Mouse (Mus musculus) myocyte (in vitro differentiated cells): ENCODE measurements around the gene Pgm5. TPM values are rescaled to one million over a fixed set of nuclear protein-coding genes. Genes with fewer than 3 reads are reported as not detected.

Source experiments
- H3K27me3 ChIP-seq: one replicate; pipeline ENCODE4 v1.6.1; 2011; ENCODE audit not compliant: control insufficient read depth, insufficient read depth, insufficient read length
- H3K36me3 ChIP-seq: one replicate; pipeline ENCODE4 v1.6.1; 2011; ENCODE audit not compliant: control insufficient read depth, insufficient read depth
- H3K4me2 ChIP-seq: one replicate; pipeline ENCODE4 v1.6.1; 2011; ENCODE audit warnings: low read depth, control low read depth
- H3K4me3 ChIP-seq: one replicate; pipeline ENCODE4 v1.5.1; 2011; ENCODE audit warnings: mild to moderate bottlenecking, control low read depth, moderate library complexity
- H3K79me2 ChIP-seq: one replicate; pipeline ENCODE4 v1.6.1; 2011; ENCODE audit not compliant: control insufficient read depth, insufficient read depth
- H3ac ChIP-seq: one replicate; pipeline ENCODE4 v1.6.1; 2011; ENCODE audit not compliant: control insufficient read depth, insufficient read length
- CEBPB ChIP-seq: IDR thresholded peaks from 2 replicates; pipeline ENCODE4 v1.6.1; 2011; ENCODE audit warnings: mild to moderate bottlenecking, moderate library complexity; ENCODE audit not compliant: poor library complexity, insufficient read depth, severe bottlenecking
- E2F4 ChIP-seq: IDR thresholded peaks from one replicate; pipeline ENCODE4 v1.6.1; 2011; ENCODE audit warnings: mild to moderate bottlenecking, control low read depth, moderate library complexity; ENCODE audit not compliant: insufficient read depth
- MAX ChIP-seq: IDR thresholded peaks from one replicate; pipeline ENCODE4 v1.6.1; 2011; ENCODE audit warnings: low read depth, mild to moderate bottlenecking, control low read depth
- MYOD1 ChIP-seq, 3 experiments: IDR thresholded peaks; one replicate each; pipeline ENCODE4 v1.6.1; 2011; ENCODE audit warnings: control low read depth in 2 of 3, low read depth in 2 of 3, mild to moderate bottlenecking in 2 of 3, moderate library complexity in 1 of 3; ENCODE audit not compliant: insufficient read length in 2 of 3, control insufficient read depth in 1 of 3
- MYOG ChIP-seq, 3 experiments: IDR thresholded peaks; one replicate each; pipeline ENCODE4 v1.6.1; 2011; ENCODE audit warnings: control low read depth in 2 of 3, low read depth in 2 of 3, mild to moderate bottlenecking in 2 of 3; ENCODE audit not compliant: insufficient read length in 2 of 3, control insufficient read depth in 1 of 3, insufficient read depth in 1 of 3
- POLR2A ChIP-seq: IDR thresholded peaks from one replicate; pipeline ENCODE4 v1.6.1; 2011; ENCODE audit warnings: low read depth, mild to moderate bottlenecking, control low read depth, moderate library complexity; ENCODE audit not compliant: insufficient read length
- POLR2AphosphoS2 ChIP-seq: IDR thresholded peaks from one replicate; pipeline ENCODE4 v1.6.1; 2011; ENCODE audit warnings: low read depth, control low read depth; ENCODE audit not compliant: insufficient read length
- REST ChIP-seq: IDR thresholded peaks from one replicate; pipeline ENCODE4 v1.6.1; 2011; ENCODE audit warnings: mild to moderate bottlenecking, control low read depth, moderate library complexity; ENCODE audit not compliant: insufficient read depth, insufficient read length
- SRF ChIP-seq: IDR thresholded peaks from one replicate; pipeline ENCODE4 v1.6.1; 2011; ENCODE audit warnings: low read depth; ENCODE audit not compliant: control insufficient read depth, insufficient read length
- TCF12 ChIP-seq: IDR thresholded peaks from one replicate; pipeline ENCODE4 v1.6.1; 2011; ENCODE audit warnings: mild to moderate bottlenecking, control low read depth; ENCODE audit not compliant: poor library complexity, insufficient read depth, severe bottlenecking
- TCF3 ChIP-seq: IDR thresholded peaks from one replicate; pipeline ENCODE4 v1.6.1; 2011; ENCODE audit warnings: low read depth, control low read depth; ENCODE audit not compliant: insufficient read length
- USF1 ChIP-seq: IDR thresholded peaks from one replicate; pipeline ENCODE4 v1.6.1; 2011; ENCODE audit warnings: low read depth, mild to moderate bottlenecking, control low read depth, moderate library complexity
- polyA plus RNA-seq: library from polyadenylated mRNA; unstranded; fragments of >200 nt; fragmentation: generic; extraction: Trizol; gene quantifications from one replicate; pipeline ENCODE4 v1.2.1, GENCODE M21; 2012; ENCODE audit warnings: missing spikeins

Gene Pgm5
- polyA plus RNA-seq, 1 experiment: 68.6 TPM

- Histone ChIP-seq H3ac (no peak overlapping the region), H3K4me3 (no peak overlapping the region), H3K4me2 (no peak overlapping the region), H3K36me3 (no peaks in the 10 kb centered on the region), H3K27me3 (no peaks in the 10 kb centered on the region), H3K79me2 (no peaks in the 10 kb centered on the region)
- TF ChIP-seq CEBPB: no peak
These were observed 178.5 kb downstream of the Pgm5 start for GRCm38 (mm10) chr19:24683016-24683720.

- TF ChIP-seq TCF12 (no peak), MAX (no peak), USF1 (no peak), E2F4 (no peak), POLR2AphosphoS2 (no peak), MYOG (IDR thresholded peaks at IDR 0.05; ENCODE audit: control insufficient read depth in 1 of 3, insufficient read depth in 1 of 3, insufficient read length in 2 of 3, low read depth in 2 of 3) (no peak), REST (no peak), POLR2A (no peak), SRF (no peak), TCF3 (no peak), CEBPB (no peak), MYOD1 (IDR thresholded peaks at IDR 0.05; ENCODE audit: control insufficient read depth in 1 of 3, insufficient read length in 2 of 3, low read depth in 2 of 3) (no peak)
- no peak overlapping the region for H3K4me2 ChIP-seq
These were observed 184.2 kb downstream of the Pgm5 start for GRCm38 (mm10) chr19:24677242-24677984.

GRCm38 (mm10) chr19:24676429-24676828 lies 185.2 kb downstream of the Pgm5 start:
- Histone ChIP-seq H3K79me2 (no peaks in the 10 kb centered on the region), H3K27me3 (no peaks in the 10 kb centered on the region), H3ac (no peak overlapping the region), H3K36me3 (no peaks in the 10 kb centered on the region), H3K4me3 (no peak overlapping the region), H3K4me2 (no peak overlapping the region)
- TF ChIP-seq SRF (no peak), MAX (no peak), CEBPB (no peak), TCF3 (no peak), E2F4 (no peak), MYOD1 (IDR thresholded peaks at IDR 0.05; ENCODE audit: control insufficient read depth in 1 of 3, insufficient read length in 2 of 3, low read depth in 2 of 3) (no peak), REST (no peak), MYOG (IDR thresholded peaks at IDR 0.05; ENCODE audit: control insufficient read depth in 1 of 3, insufficient read depth in 1 of 3, insufficient read length in 2 of 3, low read depth in 2 of 3) (no peak), POLR2A (no peak), USF1 (no peak), POLR2AphosphoS2 (no peak), TCF12 (no peak)

More at GRCm38 (mm10) chr19:24677242-24677984, 184.2 kb downstream of the Pgm5 start:
- Histone ChIP-seq H3K4me3 (no peak overlapping the region), H3K79me2 (no peaks in the 10 kb centered on the region), H3ac (no peak overlapping the region), H3K27me3 (no peaks in the 10 kb centered on the region), H3K36me3 (no peaks in the 10 kb centered on the region)

GRCm38 (mm10) chr19:24673762-24674161 lies 187.9 kb downstream of the Pgm5 start, which contains the start of gene Tmem252:
TSS of gene Tmem252 (plus strand) at chr19:24674008.
- Histone ChIP-seq H3K27me3 (no peaks in the 10 kb centered on the region), H3K4me2 (no peak within 1 kb of the TSS), H3K36me3 (no peaks in the 10 kb centered on the region), H3K4me3 (no peak within 1 kb of the TSS), H3K79me2 (no peaks in the 10 kb centered on the region), H3ac (no peak within 1 kb of the TSS)
- TF ChIP-seq POLR2A (no peak), MYOG (IDR thresholded peaks at IDR 0.05; ENCODE audit: control insufficient read depth in 1 of 3, insufficient read depth in 1 of 3, insufficient read length in 2 of 3, low read depth in 2 of 3) (no peak), REST (no peak), MYOD1 (IDR thresholded peaks at IDR 0.05; ENCODE audit: control insufficient read depth in 1 of 3, insufficient read length in 2 of 3, low read depth in 2 of 3) (no peak), POLR2AphosphoS2 (no peak), TCF12 (no peak), TCF3 (no peak), E2F4 (no peak), SRF (no peak), USF1 (no peak)
